Mouse (Mus musculus): Measurements from ENCODE around the gene Fndc8. TPM values are rescaled to one million over a fixed set of nuclear protein-coding genes. Genes with fewer than 3 reads are reported as not detected.

The Fndc8 gene
- polyA plus RNA-seq (2012; rRNA removed) = 0.02 TPM in 1 of 2 replicates, not detected in the other

DNA sequence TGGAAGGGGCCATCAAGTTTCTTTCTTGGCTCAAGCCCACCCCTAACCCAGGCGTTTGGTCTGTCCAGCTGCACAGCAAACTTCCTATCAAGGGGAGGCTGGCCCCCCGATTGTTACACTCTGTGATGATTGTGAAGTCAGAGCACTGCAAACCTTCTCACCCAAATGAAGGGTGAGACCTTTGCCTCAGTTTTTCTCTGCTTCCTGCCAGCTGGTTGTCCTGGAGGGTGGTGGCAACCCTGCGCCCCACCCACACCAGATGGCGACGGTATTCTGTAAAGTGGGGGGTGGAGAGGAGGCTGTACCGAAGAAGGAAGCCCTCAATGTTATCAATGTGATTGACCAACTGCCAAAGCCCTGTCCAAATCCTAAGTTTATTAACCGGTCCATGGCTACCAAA, at the start of gene Fndc8:
Fndc8 (plus strand) TSS at position 189 of the 400 bp plus-strand sequence.

DNA sequence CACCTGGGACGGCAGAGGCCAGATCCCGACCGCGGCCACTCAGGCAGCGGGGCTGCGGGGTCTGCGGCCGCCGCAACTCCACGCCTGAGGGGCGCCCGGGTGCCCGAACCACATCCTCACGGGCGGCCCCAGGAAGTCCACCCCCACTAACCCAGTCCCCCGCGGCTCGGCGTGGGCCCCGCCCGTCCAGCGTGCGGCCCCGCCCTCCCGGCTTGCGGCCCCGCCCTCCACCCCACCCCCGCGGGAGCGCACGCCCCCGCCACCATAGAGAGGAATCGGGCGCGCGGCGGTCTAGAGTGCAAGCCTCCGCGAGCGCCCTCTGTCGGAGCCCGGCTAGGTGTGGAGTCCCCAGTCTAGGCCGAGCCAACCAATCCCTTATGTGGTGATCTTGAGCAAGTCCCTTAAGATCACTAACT, 20.9 kb upstream of the Fndc8 start, which contains the start of gene Rffl:
Rffl (minus strand) TSS at position 180 of the 416 bp plus-strand sequence.

DNA sequence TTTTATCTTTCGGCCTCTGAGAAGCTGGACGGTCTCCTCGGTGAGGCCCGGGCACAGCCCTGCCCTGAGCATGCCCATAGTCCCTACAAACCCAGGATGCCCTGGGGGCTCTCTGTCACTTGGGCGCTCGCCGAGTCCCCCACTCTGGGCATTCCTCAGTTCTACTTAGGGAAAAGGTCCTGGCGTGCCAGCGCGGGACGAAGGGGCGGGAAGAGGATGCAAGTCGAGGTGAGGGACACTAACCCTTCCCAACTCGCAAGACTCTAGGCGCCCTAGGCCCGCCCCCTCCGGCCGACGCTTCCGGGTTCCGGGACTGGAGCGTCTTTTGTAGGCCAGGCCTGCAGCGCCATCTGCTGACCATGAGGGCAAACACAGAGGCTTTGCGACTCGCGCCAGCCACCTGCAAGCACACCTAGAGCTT, 1.6 kb upstream of the Fndc8 start, which contains the start of gene Rad51d:
Rad51d (minus strand) TSS at position 273 of the 421 bp plus-strand sequence.

DNA sequence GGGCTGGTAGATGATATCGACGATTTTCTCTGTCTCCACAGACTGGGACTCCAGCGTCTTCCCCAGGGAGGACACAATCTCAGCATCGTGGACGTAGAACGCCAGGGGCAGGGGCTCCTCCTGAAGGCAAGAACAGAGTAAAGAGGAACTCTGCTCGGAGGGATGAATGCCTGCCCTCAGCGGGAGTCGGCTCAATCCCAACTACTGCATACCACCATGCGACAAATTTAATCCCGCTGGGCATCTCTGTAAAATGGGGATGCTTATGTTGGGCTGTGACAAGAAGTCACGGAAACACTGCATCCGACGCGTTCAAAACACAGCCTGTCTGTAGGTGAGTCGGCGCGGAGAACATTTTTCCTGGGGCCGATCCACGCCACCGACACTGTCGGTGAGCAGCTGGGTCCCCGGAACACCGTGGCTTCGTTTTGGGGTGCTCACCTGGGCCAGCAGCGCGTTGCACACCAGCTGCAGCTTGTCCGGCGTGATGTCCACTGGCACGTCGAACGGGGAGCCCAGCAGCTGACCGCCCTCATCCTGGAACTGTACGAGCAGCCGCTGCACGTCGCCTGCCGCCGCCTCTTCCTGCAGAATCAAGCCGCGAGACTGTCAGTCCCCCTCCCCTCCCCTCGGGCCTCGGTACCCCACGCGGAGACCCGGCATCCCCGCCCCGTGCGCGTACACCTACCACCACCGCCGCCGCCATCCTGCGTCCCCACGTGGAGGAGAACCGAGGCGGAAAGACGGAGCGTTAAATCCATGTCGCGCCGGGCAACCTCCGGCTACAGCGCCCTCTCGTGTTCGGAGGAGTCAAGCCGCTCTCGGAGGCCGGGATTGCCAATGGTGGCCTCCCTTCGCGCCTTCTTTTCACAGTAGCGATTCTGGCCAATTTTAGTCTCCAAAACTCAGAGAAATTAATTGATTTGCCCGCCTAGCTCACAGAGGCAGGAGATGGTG, 16.0 kb downstream of the Fndc8 start, which contains the start of gene Nle1:
Nle1 (minus strand) TSS at position 761 of the 957 bp plus-strand sequence.

DNA sequence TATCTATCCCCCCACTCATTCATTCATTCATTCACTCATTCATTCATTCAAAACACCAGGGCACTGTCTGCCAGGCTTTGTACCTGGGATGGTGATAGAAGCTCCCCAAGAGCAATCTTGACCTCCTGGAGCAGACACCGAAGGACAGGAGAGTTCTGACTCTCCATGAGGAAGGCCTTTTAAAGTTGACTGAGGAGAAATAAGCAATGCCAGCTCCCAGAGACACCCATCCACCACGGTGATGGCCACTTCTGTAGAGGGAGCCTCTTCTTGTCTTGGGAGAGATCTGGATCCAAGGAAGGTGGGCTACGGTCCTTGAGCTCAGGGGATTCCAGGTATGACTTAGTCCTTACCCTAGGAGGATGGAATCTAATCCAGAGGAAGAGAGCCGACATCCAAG, 18.3 kb downstream of the Fndc8 start, which contains the start of gene Unc45b:
Unc45b (plus strand) TSS at position 301 of the 400 bp plus-strand sequence.

Other genes with a start within 250 kb of the Fndc8 start
- gene Cct6b, start 127.8 kb upstream of the Fndc8 start, polyA plus RNA-seq (2012; rRNA removed) = 0.26 and 0.28 TPM in 2 replicates
- gene Zfp830, start 127.8 kb upstream of the Fndc8 start, polyA plus RNA-seq (2012; rRNA removed) = 18.4 and 19.3 TPM in 2 replicates
- 40.8 and 42.4 TPM in 2 replicates for gene Lig3, start 111.0 kb upstream of the Fndc8 start, polyA plus RNA-seq (2012; rRNA removed)
- 5.4 and 6.8 TPM in 2 replicates for gene Rffl, start 20.9 kb upstream of the Fndc8 start, polyA plus RNA-seq (2012; rRNA removed)
- gene Rad51d, start 1.5 kb upstream of the Fndc8 start, polyA plus RNA-seq (2012; rRNA removed) = 9.7 and 11.6 TPM in 2 replicates
- 72.8 and 74.0 TPM in 2 replicates for gene Nle1, start 16.3 kb downstream of the Fndc8 start, polyA plus RNA-seq (2012; rRNA removed)
- 1.1 and 5.9 TPM in 2 replicates for gene Unc45b, start 18.4 kb downstream of the Fndc8 start, polyA plus RNA-seq (2012; rRNA removed)
- 1.9 and 2.2 TPM in 2 replicates for gene Slfn5, start 59.2 kb downstream of the Fndc8 start, polyA plus RNA-seq (2012; rRNA removed)
- gene Slfn9, start 99.7 kb downstream of the Fndc8 start, polyA plus RNA-seq (2012; rRNA removed) = 3.3 and 3.7 TPM in 2 replicates
- gene Slfn8, start 128.7 kb downstream of the Fndc8 start, polyA plus RNA-seq (2012; rRNA removed) = 0.43 and 0.66 TPM in 2 replicates
- gene Slfn2, start 173.0 kb downstream of the Fndc8 start, polyA plus RNA-seq (2012; rRNA removed) = 2.2 and 3.4 TPM in 2 replicates
- 0.45 and 0.84 TPM in 2 replicates for gene Slfn1, start 224.7 kb downstream of the Fndc8 start, polyA plus RNA-seq (2012; rRNA removed)

Data from central nervous system, embryonic 14 days (tissue).